Mouse (Mus musculus): ENCODE measurements around the gene Sctr.

Sctr gene

DNA sequence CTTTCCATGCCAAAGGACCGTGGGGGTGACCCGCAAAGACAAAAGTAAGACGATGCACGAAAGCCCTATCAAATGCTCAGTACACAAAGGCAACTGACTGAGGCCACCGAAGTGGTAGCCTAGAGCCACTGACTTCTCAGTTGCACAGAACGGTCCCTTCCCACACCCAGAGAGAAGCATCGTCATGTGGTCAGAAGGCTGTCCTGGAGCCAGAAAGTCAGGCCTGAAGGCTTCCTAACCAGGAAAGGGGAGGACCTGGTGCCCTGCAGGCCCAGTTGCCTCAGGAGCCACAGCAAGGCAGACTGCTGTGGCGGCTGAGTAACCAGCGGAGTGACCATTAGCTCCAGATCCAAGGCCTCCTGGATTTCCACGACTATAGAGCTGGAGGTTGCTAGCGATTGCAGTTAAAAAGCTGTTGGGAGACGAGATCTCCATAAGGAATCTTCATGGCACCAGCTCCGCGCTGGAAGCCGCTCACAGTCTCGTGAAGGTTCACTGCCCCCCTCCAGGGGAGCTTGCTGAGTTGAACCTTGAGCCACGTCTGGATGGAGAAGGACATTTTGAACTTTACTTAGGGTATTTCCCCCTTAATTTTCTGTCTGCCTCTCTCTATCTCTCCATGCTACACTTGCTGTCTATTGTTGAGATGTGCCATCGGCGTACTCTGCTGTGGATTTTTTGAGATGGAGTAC is 103.2 kb downstream of the Sctr start:
- DNase-seq: no peak

DNA sequence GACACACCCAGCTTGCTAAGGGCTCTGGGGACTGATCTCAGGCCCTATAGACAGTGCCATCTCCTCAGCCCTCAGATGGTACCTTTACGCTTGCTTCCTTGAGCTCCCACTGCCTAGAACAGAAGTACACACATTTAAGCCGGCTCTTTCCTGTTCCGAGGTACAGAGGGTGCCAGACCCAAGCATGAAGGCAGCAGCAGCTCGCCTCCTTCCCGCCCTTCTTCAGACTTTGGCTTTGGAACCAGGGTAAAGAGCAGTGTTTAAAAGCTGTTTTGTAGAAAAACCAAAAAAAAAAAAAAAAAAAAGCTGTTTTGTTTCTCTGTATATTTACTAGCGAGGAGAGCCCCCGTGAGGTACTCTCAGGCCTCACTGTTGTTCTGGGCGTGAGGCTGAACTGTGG is 105.1 kb downstream of the Sctr start:
- DNase-seq: no peak

GRCm38 (mm10) chr1:120112251-120113187 is 105.8 kb downstream of the Sctr start:
- DNase-seq: no peak

All from liver (tissue).